ENCODE assay signal across 28 mouse cellular contexts in genomic region chr1:43366433-43366832, GRCm38 (mm10).
A peak's percentile ranks its signal among the peaks of the same experiment; 100 is the strongest.
DNase-seq lines count a peak whose midpoint lies in the region; ATAC-seq lines count a peak whose summit lies in the region.
"Had no signal": no experiment of that assay in that cellular context is flagged by ENCODE, and none has a peak within 500 bp of the region (broad histone marks: within the 10 kb centered on the region; RNA-seq: fewer than 3 reads in every experiment).

No protein-coding gene starts in this region.

- H3K36me3 ChIP-seq in hindbrain, embryonic 11.5 days (ENCODE audit: control insufficient read depth, insufficient read depth, low read length): no peaks in the 10 kb centered on the region
- H3K36me3 ChIP-seq in hindbrain, embryonic 10.5 days: no peaks in the 10 kb centered on the region
- H3K36me3 ChIP-seq in midbrain, embryonic 13.5 days: no peaks in the 10 kb centered on the region
- H3K36me3 ChIP-seq in midbrain, embryonic 11.5 days (ENCODE audit: control insufficient read depth, insufficient read depth, low read length): no peaks in the 10 kb centered on the region
- no peaks in the 10 kb centered on the region for H3K36me3 ChIP-seq in forebrain, embryonic 14.5 days (ENCODE audit: control insufficient read depth, insufficient read depth, low read length)
- H3K36me3 ChIP-seq: embryonic facial prominence, embryonic 13.5 days; heart, embryonic 13.5 days; kidney, embryonic 15.5 days; limb, embryonic 12.5 days; liver, embryonic 15.5 days; lung, embryonic 15.5 days; neural tube, embryonic 15.5 days had no signal

- H3K9ac ChIP-seq in hindbrain, embryonic 11.5 days (ENCODE audit: low read depth, low read length): no peak overlapping the region
- H3K9ac ChIP-seq in midbrain, embryonic 13.5 days (replicated peaks): no peak overlapping the region
- no peak overlapping the region for H3K9ac ChIP-seq in midbrain, embryonic 11.5 days (ENCODE audit: low read length)
- H3K9ac ChIP-seq in forebrain, embryonic 14.5 days (ENCODE audit: low read length): no peak overlapping the region
- H3K9ac ChIP-seq: embryonic facial prominence, embryonic 13.5 days; heart, embryonic 13.5 days; kidney, embryonic 15.5 days; limb, embryonic 12.5 days; liver, embryonic 15.5 days; lung, embryonic 15.5 days; neural tube, embryonic 15.5 days had no signal

- no peak overlapping the region for H3K27ac ChIP-seq in hindbrain, embryonic 11.5 days (ENCODE audit: low read depth, low read length)
- H3K27ac ChIP-seq in hindbrain, embryonic 10.5 days: no peak overlapping the region
- no peak overlapping the region for H3K27ac ChIP-seq in midbrain, embryonic 13.5 days
- no peak overlapping the region for H3K27ac ChIP-seq in midbrain, embryonic 11.5 days (ENCODE audit: low read depth, low read length)
- no peak overlapping the region for H3K27ac ChIP-seq in forebrain, embryonic 14.5 days (ENCODE audit: low read depth, low read length)
- H3K27ac ChIP-seq: embryonic facial prominence, embryonic 13.5 days; heart, embryonic 13.5 days; kidney, embryonic 15.5 days; limb, embryonic 12.5 days; liver, embryonic 15.5 days; lung, embryonic 15.5 days; neural tube, embryonic 15.5 days; stomach, postnatal 0 days had no signal

- no peak overlapping the region for H3K4me3 ChIP-seq in hindbrain, embryonic 11.5 days (ENCODE audit: low read depth, low read length)
- no peak overlapping the region for H3K4me3 ChIP-seq in hindbrain, embryonic 10.5 days
- H3K4me3 ChIP-seq in midbrain, embryonic 13.5 days (replicated peaks): no peak overlapping the region
- H3K4me3 ChIP-seq in midbrain, embryonic 11.5 days (ENCODE audit: low read depth, low read length): no peak overlapping the region
- no peak overlapping the region for H3K4me3 ChIP-seq in forebrain, embryonic 14.5 days (ENCODE audit: low read depth, low read length)
- H3K4me3 ChIP-seq: embryonic facial prominence, embryonic 13.5 days; heart, embryonic 13.5 days; kidney, embryonic 15.5 days; limb, embryonic 12.5 days; liver, embryonic 15.5 days; lung, embryonic 15.5 days; neural tube, embryonic 15.5 days had no signal

- peak; percentile 56; the same call in 1 of the 2 replicates for ATAC-seq in hindbrain, embryonic 11.5 days (ENCODE audit: low FRiP score)
- ATAC-seq in midbrain, embryonic 13.5 days: 0 out of 2 replicates have a peak, but pooled peaks have one; percentile 27
- no peak for ATAC-seq in midbrain, embryonic 11.5 days (ENCODE audit: low FRiP score)
- peak; percentile 80 for ATAC-seq in forebrain, embryonic 14.5 days
- ATAC-seq: Patski had no signal

- DNase-seq in hindbrain, embryonic 11.5 days (ENCODE audit: low spot score): no peak
- no peak for DNase-seq in hindbrain, embryonic 10.5 days (ENCODE audit: low spot score)
- DNase-seq in midbrain, embryonic 11.5 days (ENCODE audit: low spot score, missing footprints): no peak
- peak; percentile 32 for DNase-seq in forebrain, embryonic 14.5 days (ENCODE audit: low spot score)
- DNase-seq in mesoderm, embryonic 11.5 days (ENCODE audit: low read depth, low spot score): peak; percentile 31
- no peak for DNase-seq in cerebellum, adult 9-10 months
- DNase-seq in B cell, adult 2 months: no peak
- DNase-seq: adrenal gland, postnatal 10 days; cerebellum, adult 11 months; cerebellum, adult 9-11 months; gastrocnemius, postnatal 10 days; heart, postnatal 10 days; kidney, adult 11 months; kidney, postnatal 25 days; right cerebral cortex, adult 18-20 months; spleen, adult 18-20 months; thymus, adult 18-20 months; thymus, postnatal 25 days had no signal

- no peaks in the 10 kb centered on the region for H3K9me3 ChIP-seq in hindbrain, embryonic 11.5 days (ENCODE audit: control insufficient read depth, low read length)
- no peaks in the 10 kb centered on the region for H3K9me3 ChIP-seq in hindbrain, embryonic 10.5 days
- no peaks in the 10 kb centered on the region for H3K9me3 ChIP-seq in midbrain, embryonic 13.5 days
- no peaks in the 10 kb centered on the region for H3K9me3 ChIP-seq in midbrain, embryonic 11.5 days (ENCODE audit: control insufficient read depth, low read length)
- H3K9me3 ChIP-seq in forebrain, embryonic 14.5 days (replicated peaks; ENCODE audit: control insufficient read depth, low read length): no peaks in the 10 kb centered on the region
- H3K9me3 ChIP-seq: embryonic facial prominence, embryonic 13.5 days; heart, embryonic 13.5 days; kidney, embryonic 15.5 days; limb, embryonic 12.5 days; liver, embryonic 15.5 days; lung, embryonic 15.5 days; neural tube, embryonic 15.5 days had no signal

- H3K27me3 ChIP-seq in hindbrain, embryonic 11.5 days (ENCODE audit: control insufficient read depth, insufficient read depth, low read length): no peaks in the 10 kb centered on the region
- 0 out of 2 replicates have a peak, but pooled peaks cover 4% of the 10 kb centered on the region for H3K27me3 ChIP-seq in hindbrain, embryonic 10.5 days (ENCODE audit: insufficient read depth, poor library complexity, severe bottlenecking)
- no peaks in the 10 kb centered on the region for H3K27me3 ChIP-seq in midbrain, embryonic 13.5 days
- H3K27me3 ChIP-seq in midbrain, embryonic 11.5 days (ENCODE audit: control insufficient read depth, insufficient read depth, low read length): no peaks in the 10 kb centered on the region
- H3K27me3 ChIP-seq in forebrain, embryonic 14.5 days (replicated peaks; ENCODE audit: control insufficient read depth, insufficient read depth, low read length): no peaks in the 10 kb centered on the region
- H3K27me3 ChIP-seq: embryonic facial prominence, embryonic 13.5 days; heart, embryonic 13.5 days; kidney, embryonic 15.5 days; limb, embryonic 12.5 days; lung, embryonic 15.5 days; neural tube, embryonic 15.5 days; Patski had no signal

- 71% methylated on average over 2 of the region's 2 CpGs for WGBS in hindbrain, embryonic 11.5 days
- WGBS in hindbrain, embryonic 10.5 days: 70% methylated on average over 2 of the region's 2 CpGs
- WGBS in midbrain, embryonic 13.5 days: 80% methylated on average over 2 of the region's 2 CpGs
- 76% methylated on average over 2 of the region's 2 CpGs for WGBS in midbrain, embryonic 11.5 days
- WGBS in forebrain, embryonic 14.5 days: 50% methylated on average over 2 of the region's 2 CpGs

- H3K4me1 ChIP-seq in hindbrain, embryonic 11.5 days (replicated peaks; ENCODE audit: control insufficient read depth, insufficient read depth, low read length): no peaks in the 10 kb centered on the region
- H3K4me1 ChIP-seq in hindbrain, embryonic 10.5 days (replicated peaks): peaks cover 11% of the 10 kb centered on the region
- no peaks in the 10 kb centered on the region for H3K4me1 ChIP-seq in midbrain, embryonic 13.5 days (replicated peaks)
- peaks cover under 1% of the 10 kb centered on the region; the same call in 1 of the 2 replicates for H3K4me1 ChIP-seq in midbrain, embryonic 11.5 days (ENCODE audit: control insufficient read depth, insufficient read depth, low read length)
- H3K4me1 ChIP-seq in forebrain, embryonic 14.5 days (ENCODE audit: control insufficient read depth, insufficient read depth, low read length): no peaks in the 10 kb centered on the region
- H3K4me1 ChIP-seq: neural tube, embryonic 15.5 days had no signal

- no peak overlapping the region for H3K4me2 ChIP-seq in hindbrain, embryonic 11.5 days (replicated peaks; ENCODE audit: low read depth, low read length)
- no peak overlapping the region for H3K4me2 ChIP-seq in midbrain, embryonic 13.5 days (replicated peaks)
- no peak overlapping the region for H3K4me2 ChIP-seq in midbrain, embryonic 11.5 days
- no peak overlapping the region for H3K4me2 ChIP-seq in forebrain, embryonic 14.5 days (ENCODE audit: low read length)
- H3K4me2 ChIP-seq: embryonic facial prominence, embryonic 13.5 days; heart, embryonic 13.5 days; kidney, embryonic 15.5 days; limb, embryonic 12.5 days; liver, embryonic 15.5 days; lung, embryonic 15.5 days; neural tube, embryonic 15.5 days had no signal

Comparison
In these comparisons a context has a peak if more than half of its experiments do, and no peak if none do; other contexts are left out.
1. DNase-seq: peak in forebrain, embryonic 14.5 days (single experiment) and mesoderm, embryonic 11.5 days (single experiment); none in hindbrain, embryonic 11.5 days (single experiment), hindbrain, embryonic 10.5 days (single experiment), midbrain, embryonic 11.5 days (single experiment), cerebellum, adult 9-10 months (single experiment) and B cell, adult 2 months (0 of 2).